Mouse (Mus musculus) liver, adult (tissue): ENCODE measurements around the gene Ddx49.

ENCODE experiments used
- GATA4 ChIP-seq: IDR thresholded peaks from 2 replicates; pipeline ENCODE4 v1.6.1; 2014; ENCODE audit warnings: mild to moderate bottlenecking, low read length; ENCODE audit not compliant: insufficient replicate concordance

The Ddx49 gene

GRCm38 (mm10) chr8:70302358-70302890 lies at the start of gene Ddx49, which contains the start of gene Cope:
Ddx49 (minus strand) TSS chr8:70302489.
Cope (plus strand) TSS chr8:70302518.
- no peak for TF ChIP-seq GATA4

DNA sequence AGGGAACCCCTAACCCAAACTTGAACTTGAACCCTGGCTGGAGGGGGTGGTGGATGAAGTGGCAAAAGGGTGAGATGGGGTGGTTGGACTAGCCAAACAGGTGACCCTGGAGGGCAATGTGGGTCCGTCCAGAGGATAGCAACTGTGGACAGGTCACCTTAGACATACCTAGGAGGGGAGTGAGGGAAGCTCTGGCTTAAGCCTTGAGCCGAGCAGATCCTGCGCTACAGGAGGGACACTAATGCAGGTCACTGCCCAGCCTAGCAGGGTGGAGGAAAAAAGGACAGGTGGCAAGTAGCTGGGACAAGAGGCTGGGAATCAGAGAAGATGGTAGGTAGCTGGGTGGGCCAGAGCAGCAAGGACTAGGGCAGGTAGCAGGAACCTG lies 49.7 kb upstream of the Ddx49 start:
- no peak for TF ChIP-seq GATA4

DNA sequence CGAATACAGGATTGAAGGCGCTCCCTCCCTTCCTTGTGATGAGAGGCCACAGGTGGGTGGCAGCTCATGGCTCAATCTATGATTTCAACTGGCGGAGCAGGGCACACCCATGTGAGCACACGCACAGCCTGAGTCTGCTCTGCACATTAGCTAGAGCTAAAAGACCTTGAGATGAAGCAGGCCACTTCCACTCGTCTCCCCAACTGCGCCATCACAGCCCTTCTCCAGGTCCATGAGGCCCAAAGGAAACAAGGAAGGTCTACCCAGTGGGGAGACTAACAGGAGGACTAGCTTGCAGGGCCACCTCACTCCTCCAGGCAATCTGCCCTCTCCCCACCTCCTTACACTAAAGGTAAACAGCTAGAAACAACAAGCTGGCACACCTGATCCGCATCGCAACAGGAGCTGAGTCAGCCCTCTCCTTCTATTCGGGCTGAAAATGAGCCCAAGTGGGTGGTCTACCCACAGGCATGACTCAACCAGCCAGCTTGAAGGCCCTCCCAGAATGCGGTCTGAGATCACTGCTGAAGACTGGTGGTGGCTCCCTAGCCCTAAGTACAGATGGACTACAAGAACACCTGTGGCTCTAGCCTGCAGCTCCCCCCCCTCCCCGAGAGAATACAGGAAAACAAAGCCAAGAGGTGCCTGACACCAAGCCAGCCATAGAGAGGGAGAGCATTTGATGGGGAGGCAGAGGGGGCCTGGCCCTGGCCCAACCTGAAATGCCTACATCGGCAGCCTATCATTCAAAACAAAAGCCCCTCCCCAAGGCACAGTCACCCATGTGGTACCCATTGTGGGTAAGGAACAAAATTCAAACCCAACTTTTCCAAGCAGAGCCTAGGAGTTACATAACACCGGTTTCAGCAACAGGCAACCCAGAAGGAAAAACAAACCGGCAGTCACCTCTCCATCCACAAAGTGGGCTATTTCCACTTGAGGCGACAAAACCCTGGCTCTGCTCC lies 49.0 kb upstream of the Ddx49 start:
- no peak for TF ChIP-seq GATA4

GRCm38 (mm10) chr8:70347860-70348420 lies 45.7 kb upstream of the Ddx49 start:
- TF ChIP-seq GATA4 = no peak

DNA sequence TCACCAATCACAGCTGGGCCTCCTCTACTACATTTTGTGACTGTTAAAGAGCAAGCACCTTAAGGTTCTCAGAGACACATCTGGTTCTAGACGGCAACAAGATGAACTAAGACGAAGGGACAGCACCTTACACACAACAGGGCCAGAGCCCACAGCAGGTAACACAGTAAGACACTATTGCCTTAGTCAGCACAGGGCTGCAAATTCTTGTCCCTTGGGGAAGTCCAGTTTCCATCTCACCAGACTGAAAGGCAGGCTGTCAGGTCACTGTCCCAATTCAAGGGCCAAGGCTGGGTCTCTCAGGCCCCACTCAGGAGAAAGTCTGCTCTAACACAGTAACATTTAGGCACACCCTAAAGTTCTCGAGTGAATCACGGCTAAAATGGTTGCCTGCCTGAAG lies 45.2 kb upstream of the Ddx49 start:
- TF ChIP-seq GATA4 = no peak

DNA sequence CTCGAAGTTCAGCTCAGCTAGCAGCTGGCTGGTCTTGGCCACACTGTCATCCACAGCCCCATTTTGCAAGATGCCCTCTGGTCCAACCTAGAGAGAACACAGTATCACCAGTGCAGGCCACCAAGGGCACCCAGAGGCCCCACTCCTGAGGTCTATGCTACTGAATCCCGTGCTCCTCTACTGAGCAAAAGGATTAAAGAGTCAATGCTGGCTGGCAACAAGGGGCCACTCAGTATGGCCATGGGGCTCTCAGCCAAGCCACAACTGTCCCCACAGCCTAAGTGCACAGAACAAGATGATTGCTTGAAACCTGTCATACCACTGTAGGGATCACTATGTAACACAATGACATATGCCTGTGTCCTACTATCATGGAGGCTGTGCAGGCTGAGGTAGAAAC lies 42.0 kb upstream of the Ddx49 start:
- TF ChIP-seq GATA4 = no peak

DNA sequence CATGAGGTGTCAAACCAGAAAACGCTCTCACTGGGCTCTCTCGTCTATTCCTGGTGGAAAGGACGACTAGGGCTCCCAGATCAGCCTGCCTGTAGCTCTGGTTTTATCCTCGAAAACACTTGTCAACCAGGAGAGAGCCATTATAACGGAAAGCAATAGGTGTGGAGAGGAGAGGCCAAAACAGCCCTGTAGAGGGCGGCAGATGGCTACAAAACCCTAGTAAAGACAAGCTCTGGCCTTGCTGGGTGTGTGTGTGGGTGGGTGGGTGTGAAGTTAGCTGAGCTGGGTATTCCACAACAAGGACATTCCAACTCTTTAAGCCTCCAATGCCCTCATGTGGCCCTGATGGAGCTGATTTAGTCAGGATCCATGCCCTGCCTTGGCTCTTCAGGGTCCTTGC lies 41.4 kb upstream of the Ddx49 start:
- TF ChIP-seq GATA4 = no peak

DNA sequence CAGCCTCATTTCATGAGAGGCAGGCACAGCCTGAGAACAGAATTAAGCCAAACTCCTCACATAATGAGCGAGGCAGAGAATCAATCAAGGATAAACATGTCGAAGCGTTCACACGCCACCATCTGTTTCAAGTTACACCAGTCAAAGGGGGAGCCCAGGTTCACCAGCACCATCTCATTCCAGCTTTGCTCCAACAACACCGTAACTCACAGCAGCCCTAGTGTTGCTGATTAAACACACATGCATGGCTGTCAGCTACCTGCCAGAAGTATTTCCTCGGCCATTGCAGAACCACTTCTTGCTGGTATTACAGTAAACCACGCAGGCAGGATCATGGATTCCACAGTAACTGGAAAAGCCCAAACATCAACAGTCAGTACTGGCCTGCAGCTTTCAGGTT lies 40.8 kb upstream of the Ddx49 start:
- TF ChIP-seq GATA4 = no peak

DNA sequence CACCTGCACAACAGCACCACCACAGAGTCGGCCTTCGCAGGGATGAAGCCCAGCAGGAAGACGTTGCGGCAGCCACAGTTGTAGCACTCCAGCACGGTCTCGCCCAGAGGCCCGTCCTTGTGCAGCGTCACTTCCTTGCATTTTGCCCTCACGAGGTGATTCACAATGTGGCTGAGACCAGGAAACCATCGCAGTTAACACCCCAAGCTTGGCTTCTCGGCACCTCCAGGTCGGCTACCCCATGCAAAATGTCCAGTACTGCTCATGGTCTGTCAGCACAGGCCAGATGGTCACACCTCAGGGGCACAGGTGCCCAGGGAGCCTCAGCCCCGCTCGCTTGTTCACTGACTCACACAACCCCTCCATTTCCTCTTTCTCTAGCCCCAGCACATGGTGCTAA lies 39.7 kb upstream of the Ddx49 start:
- no peak for TF ChIP-seq GATA4

DNA sequence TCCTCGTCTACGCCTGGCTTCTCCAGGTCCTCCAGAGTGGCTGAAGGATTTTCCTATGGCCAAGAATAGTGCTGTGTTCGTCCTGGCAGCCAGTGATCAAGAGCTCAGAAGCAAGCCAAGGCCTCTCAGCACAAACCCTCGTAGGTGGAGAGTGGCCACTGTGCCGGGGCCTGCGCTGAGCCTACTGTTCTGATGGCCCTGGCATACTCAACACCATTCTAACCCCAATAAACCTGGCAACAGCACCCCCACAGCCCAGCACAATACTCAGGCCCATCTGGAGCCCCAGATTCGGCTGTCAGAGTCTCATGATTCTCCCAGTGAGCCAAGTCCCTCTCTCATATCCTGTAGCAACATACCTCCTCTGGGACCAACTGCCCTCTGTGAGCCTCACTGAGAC lies 38.4 kb upstream of the Ddx49 start:
- TF ChIP-seq GATA4 = no peak

DNA sequence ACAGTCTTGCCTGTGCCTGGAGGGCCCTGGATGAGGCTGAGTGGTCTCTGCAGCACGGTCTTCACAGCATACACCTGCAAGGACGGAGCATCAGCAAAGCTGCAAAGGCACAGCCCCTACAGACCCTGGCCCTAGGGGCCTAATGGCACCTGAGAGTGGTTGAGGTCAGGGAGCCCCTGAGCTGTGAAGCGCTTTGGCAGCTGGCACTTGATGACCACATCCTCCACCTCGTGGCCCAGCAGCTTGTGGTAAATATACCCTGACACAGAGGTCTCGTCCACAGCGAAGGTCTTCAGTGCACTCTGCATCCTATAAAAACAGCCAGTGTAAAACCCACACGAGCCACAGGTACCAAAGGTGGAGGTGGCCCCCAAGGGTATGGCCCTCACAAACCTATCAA lies 36.6 kb upstream of the Ddx49 start:
- TF ChIP-seq GATA4 = no peak

DNA sequence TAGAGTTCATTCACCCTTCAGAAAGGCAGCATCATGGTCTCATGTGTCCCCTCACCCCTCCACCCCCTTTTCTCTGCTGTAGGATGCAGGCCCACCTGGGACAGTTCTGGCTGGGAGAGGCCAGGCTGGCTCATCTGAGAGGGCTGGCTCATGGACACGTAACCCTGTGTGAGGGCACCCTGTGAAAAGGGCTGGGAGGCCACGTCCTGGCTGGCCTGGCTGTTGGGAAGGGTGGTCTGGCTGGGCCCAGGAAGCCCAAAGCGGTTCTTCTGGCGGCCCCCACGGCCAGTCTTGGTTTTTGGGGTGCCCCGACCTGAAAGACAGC lies 30.6 kb upstream of the Ddx49 start:
- no peak for TF ChIP-seq GATA4

DNA sequence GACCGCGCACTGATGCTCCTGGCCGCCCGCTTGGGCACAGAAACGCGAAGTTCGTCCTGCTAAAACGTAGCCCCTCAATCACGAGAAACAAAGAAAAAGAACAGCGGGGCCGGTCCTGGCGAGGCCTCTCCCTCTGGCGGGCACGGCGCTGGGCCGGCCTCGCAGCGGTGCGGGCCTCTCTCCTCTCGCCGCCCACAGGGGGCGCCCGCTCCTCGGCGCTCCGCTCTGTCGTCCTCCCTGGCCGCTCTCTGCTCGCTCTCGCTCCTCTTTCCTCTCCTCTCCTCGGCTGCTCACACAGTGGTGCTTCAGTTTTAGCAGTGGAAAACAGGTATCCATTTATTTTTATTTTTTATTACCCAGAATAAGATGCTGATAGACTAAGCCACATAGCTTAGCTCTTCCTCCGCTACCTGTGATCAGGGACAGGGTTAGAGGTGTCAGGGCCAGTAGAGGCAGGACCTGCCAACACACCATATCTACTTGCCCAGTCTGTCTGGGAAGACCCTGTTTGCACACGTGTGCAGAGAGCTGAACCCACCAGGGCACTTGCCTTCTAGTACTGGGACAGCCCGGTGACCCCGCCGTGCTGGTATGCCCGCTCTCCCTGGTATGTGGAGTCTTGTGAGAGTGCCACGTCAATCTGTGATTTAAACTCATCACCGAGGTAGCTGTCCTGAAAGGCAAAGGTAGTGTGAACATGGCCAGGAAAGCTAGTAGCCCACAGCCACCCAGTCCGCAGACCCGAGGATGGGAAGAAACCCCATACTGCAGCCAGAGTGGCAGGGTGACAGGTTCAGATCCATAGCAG lies 30.0 kb upstream of the Ddx49 start:
- TF ChIP-seq GATA4 = no peak

DNA sequence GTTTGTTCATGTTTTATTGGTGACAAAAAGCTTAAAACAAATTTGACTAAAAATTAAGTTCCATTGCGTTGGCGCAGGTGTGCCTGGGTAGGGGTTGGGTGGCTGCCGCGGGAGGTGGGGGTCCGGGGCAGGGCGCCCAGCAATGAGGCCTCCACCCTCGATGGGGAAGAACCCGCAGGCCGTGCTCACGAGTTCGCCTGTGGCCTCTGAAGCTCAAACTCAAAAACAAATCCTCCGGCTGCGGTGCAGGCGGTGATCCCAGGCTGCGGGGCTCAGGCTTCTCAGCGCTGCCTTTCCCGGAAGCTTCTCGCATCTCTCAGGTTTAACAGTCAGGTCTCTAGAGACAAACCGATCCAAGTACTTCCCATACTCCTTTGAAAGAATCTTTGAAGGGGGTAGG lies 29.2 kb upstream of the Ddx49 start:
- no peak for TF ChIP-seq GATA4

DNA sequence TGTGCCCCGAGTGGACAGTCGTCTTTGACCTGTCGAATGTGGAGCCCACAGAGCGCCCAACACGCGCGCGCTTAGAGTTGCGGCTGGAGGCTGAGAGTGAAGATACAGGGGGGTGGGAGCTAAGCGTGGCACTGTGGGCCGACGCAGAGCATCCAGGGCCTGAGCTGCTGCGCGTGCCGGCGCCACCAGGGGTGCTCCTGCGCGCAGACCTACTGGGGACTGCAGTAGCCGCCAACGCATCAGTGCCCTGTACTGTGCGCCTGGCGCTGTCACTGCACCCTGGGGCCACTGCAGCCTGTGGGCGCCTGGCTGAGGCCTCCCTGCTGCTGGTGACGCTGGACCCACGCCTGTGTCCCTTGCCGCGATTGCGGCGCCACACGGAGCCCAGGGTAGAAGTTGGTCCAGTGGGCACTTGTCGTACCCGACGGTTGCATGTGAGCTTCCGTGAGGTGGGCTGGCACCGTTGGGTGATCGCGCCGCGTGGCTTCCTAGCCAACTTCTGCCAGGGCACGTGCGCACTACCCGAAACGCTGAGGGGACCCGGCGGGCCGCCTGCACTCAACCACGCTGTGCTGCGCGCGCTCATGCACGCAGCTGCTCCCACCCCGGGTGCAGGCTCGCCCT lies 28.6 kb upstream of the Ddx49 start:
- TF ChIP-seq GATA4 = no peak
